Mouse (Mus musculus): ENCODE measurements at regions not wholly inside any gene's neighbourhood (a gene's known extent, or its start where the extent isn't known, plus 50 kb on each side); places are given as distances from the start of the nearest gene placed in this dataset.

- Histone ChIP-seq H3K27ac (ENCODE audit: insufficient read depth, low read depth, low read length, poor library complexity, severe bottlenecking) (no peak overlapping the region), H3K4me1 (ENCODE audit: control insufficient read depth in 2 of 2, insufficient read depth in 2 of 2, low read length in 2 of 2, poor library complexity in 1 of 2) (peaks cover 0 to 1% of the 10 kb centered on the region in 2 experiments; a peak in 1 of 4 replicates), H3K9ac (ENCODE audit: insufficient read depth, low read depth, low read length, poor library complexity, severe bottlenecking) (no peak overlapping the region), H3K4me3 (ENCODE audit: insufficient read depth in 1 of 2, low read depth in 1 of 2, low read length in 2 of 2, poor library complexity in 1 of 2, severe bottlenecking in 1 of 2) (no peak overlapping the region), H3K36me3 (ENCODE audit: control insufficient read depth, insufficient read depth, low read length, poor library complexity, severe bottlenecking) (no peaks in the 10 kb centered on the region), H3K9me3 (ENCODE audit: control insufficient read depth, insufficient read depth, low read depth, low read length) (no peaks in the 10 kb centered on the region)
- in situ Hi-C loops (cut with MboI; ENCODE audit: low sequenced_read_pairs in 2 of 2, unreplicated experiment in 2 of 2), result no loop called here
- no peak for TF ChIP-seq HCFC1 (IDR thresholded peaks at IDR 0.05; ENCODE audit: borderline replicate concordance, insufficient read depth, low read length)
- TF ChIP-seq MAFK (IDR thresholded peaks at IDR 0.05; ENCODE audit: insufficient read depth, low read depth, low read length), result no peak
- TF ChIP-seq ZNF384 (IDR thresholded peaks at IDR 0.05; ENCODE audit: low read depth, low read length), result no peak
- DNase-seq (ENCODE audit: low read depth, low spot score), result no peak
Measured at GRCm38 (mm10) chr11:117568606-117568991, 84.4 kb downstream of the Gm11733 start.

- Histone ChIP-seq H3K9me3 (ENCODE audit: control insufficient read depth, insufficient read depth, low read depth, low read length) (no peaks in the 10 kb centered on the region), H3K27ac (ENCODE audit: insufficient read depth, low read depth, low read length, poor library complexity, severe bottlenecking) (no peak overlapping the region), H3K36me3 (ENCODE audit: control insufficient read depth, insufficient read depth, low read length, poor library complexity, severe bottlenecking) (no peaks in the 10 kb centered on the region), H3K4me3 (ENCODE audit: insufficient read depth in 1 of 2, low read depth in 1 of 2, low read length in 2 of 2, poor library complexity in 1 of 2, severe bottlenecking in 1 of 2) (no peak overlapping the region), H3K4me1 (ENCODE audit: control insufficient read depth in 2 of 2, insufficient read depth in 2 of 2, low read length in 2 of 2, poor library complexity in 1 of 2) (peaks cover 0 to 6% of the 10 kb centered on the region in 2 experiments; a peak in 1 of 4 replicates), H3K9ac (ENCODE audit: insufficient read depth, low read depth, low read length, poor library complexity, severe bottlenecking) (no peak overlapping the region)
- no peak for DNase-seq (ENCODE audit: low read depth, low spot score)
- in situ Hi-C loops (cut with MboI; ENCODE audit: low sequenced_read_pairs in 2 of 2, unreplicated experiment in 2 of 2), result no loop called here
- TF ChIP-seq CHD2 (IDR thresholded peaks at IDR 0.05; ENCODE audit: low read depth, low read length) (no peak), ZNF384 (IDR thresholded peaks at IDR 0.05; ENCODE audit: low read depth, low read length) (no peak), HCFC1 (IDR thresholded peaks at IDR 0.05; ENCODE audit: borderline replicate concordance, insufficient read depth, low read length) (no peak), MAFK (IDR thresholded peaks at IDR 0.05; ENCODE audit: insufficient read depth, low read depth, low read length) (no peak), ZC3H11A (IDR thresholded peaks at IDR 0.05; ENCODE audit: borderline replicate concordance, low read depth, low read length) (no peak)
Measured at GRCm38 (mm10) chr11:117569566-117570101, 84.5 kb upstream of the Tnrc6c start.

DNA sequence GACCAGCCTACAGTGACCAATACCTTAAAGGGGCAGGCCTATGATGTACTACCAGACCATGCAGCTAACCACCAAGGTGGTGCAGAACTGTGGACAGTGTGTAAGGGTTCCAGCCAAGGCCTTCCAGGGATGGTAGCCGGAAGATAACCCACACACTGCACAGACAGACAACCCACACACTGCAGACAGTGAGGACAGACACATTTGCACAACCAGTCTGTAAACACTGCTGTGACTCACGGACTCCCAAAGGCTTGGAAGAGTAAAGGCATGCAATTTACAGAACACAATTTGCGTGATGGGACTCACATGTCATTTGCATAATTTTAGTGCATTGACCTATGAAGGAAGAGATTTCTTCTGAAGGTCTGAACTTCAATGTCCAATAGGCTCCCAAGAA is 82.2 kb upstream of the Tnrc6c start:
- H3K36me3 ChIP-seq (ENCODE audit: control insufficient read depth, insufficient read depth, low read length, poor library complexity, severe bottlenecking), result no peaks in the 10 kb centered on the region
- TF ChIP-seq CHD2 (IDR thresholded peaks at IDR 0.05; ENCODE audit: low read depth, low read length), result no peak
- no peak for TF ChIP-seq ZC3H11A (IDR thresholded peaks at IDR 0.05; ENCODE audit: borderline replicate concordance, low read depth, low read length)
- no peak for TF ChIP-seq HCFC1 (IDR thresholded peaks at IDR 0.05; ENCODE audit: borderline replicate concordance, insufficient read depth, low read length)
- no peak for TF ChIP-seq MAFK (IDR thresholded peaks at IDR 0.05; ENCODE audit: insufficient read depth, low read depth, low read length)
- TF ChIP-seq ZNF384 (IDR thresholded peaks at IDR 0.05; ENCODE audit: low read depth, low read length), result no peak
- in situ Hi-C loops (cut with MboI; ENCODE audit: low sequenced_read_pairs in 2 of 2, unreplicated experiment in 2 of 2), result no loop called here
- H3K4me1 ChIP-seq (ENCODE audit: control insufficient read depth in 2 of 2, insufficient read depth in 2 of 2, low read length in 2 of 2, poor library complexity in 1 of 2), result peaks cover 0 to 6% of the 10 kb centered on the region in 2 experiments; a peak in 1 of 4 replicates
- H3K9me3 ChIP-seq (ENCODE audit: control insufficient read depth, insufficient read depth, low read depth, low read length), result no peaks in the 10 kb centered on the region
- H3K27ac ChIP-seq (ENCODE audit: insufficient read depth, low read depth, low read length, poor library complexity, severe bottlenecking), result no peak overlapping the region
- H3K9ac ChIP-seq (ENCODE audit: insufficient read depth, low read depth, low read length, poor library complexity, severe bottlenecking), result no peak overlapping the region
- no peak overlapping the region for H3K4me3 ChIP-seq (ENCODE audit: insufficient read depth in 1 of 2, low read depth in 1 of 2, low read length in 2 of 2, poor library complexity in 1 of 2, severe bottlenecking in 1 of 2)
- DNase-seq (ENCODE audit: low read depth, low spot score), result no peak

DNA sequence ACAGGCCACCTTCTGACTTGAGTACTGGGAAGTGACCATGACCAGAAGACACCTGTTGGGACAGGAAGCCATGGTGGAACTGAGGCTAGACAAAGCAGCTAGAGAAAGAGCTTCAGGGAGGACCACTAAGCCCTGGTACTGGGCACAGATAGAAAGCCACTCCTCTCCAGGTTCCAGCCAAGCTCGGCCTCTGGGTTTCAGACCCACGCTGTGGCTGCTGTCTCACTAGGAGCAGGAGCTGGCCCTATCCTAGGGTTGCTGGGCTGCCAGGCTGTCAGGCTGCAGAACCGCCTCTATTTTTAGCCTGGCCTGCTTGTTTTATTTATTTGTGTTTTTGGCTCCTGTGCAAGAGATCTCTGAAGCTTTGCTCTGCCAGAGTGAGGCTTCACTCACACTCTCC is 79.4 kb upstream of the Tnrc6c start:
- in situ Hi-C loops (cut with MboI; ENCODE audit: low sequenced_read_pairs in 2 of 2, unreplicated experiment in 2 of 2), result no loop called here
- Histone ChIP-seq H3K36me3 (ENCODE audit: control insufficient read depth, insufficient read depth, low read length, poor library complexity, severe bottlenecking) (no peaks in the 10 kb centered on the region), H3K27ac (ENCODE audit: insufficient read depth, low read depth, low read length, poor library complexity, severe bottlenecking) (no peak overlapping the region), H3K4me3 (ENCODE audit: insufficient read depth in 1 of 2, low read depth in 1 of 2, low read length in 2 of 2, poor library complexity in 1 of 2, severe bottlenecking in 1 of 2) (no peak overlapping the region), H3K9ac (ENCODE audit: insufficient read depth, low read depth, low read length, poor library complexity, severe bottlenecking) (no peak overlapping the region), H3K9me3 (ENCODE audit: control insufficient read depth, insufficient read depth, low read depth, low read length) (no peaks in the 10 kb centered on the region), H3K4me1 (ENCODE audit: control insufficient read depth in 2 of 2, insufficient read depth in 2 of 2, low read length in 2 of 2, poor library complexity in 1 of 2) (peaks cover 0 to 6% of the 10 kb centered on the region in 2 experiments; a peak in 1 of 4 replicates)
- DNase-seq (ENCODE audit: low read depth, low spot score), result no peak
- TF ChIP-seq HCFC1 (IDR thresholded peaks at IDR 0.05; ENCODE audit: borderline replicate concordance, insufficient read depth, low read length), result no peak
- no peak for TF ChIP-seq CHD2 (IDR thresholded peaks at IDR 0.05; ENCODE audit: low read depth, low read length)

- no peak overlapping the region for H3K9ac ChIP-seq (ENCODE audit: insufficient read depth, low read depth, low read length, poor library complexity, severe bottlenecking)
- no peaks in the 10 kb centered on the region for H3K36me3 ChIP-seq (ENCODE audit: control insufficient read depth, insufficient read depth, low read length, poor library complexity, severe bottlenecking)
- H3K27ac ChIP-seq (ENCODE audit: insufficient read depth, low read depth, low read length, poor library complexity, severe bottlenecking), result no peak overlapping the region
- no peak for TF ChIP-seq MAFK (IDR thresholded peaks at IDR 0.05; ENCODE audit: insufficient read depth, low read depth, low read length)
- DNase-seq (ENCODE audit: low read depth, low spot score), result no peak
- in situ Hi-C loops (cut with MboI; ENCODE audit: low sequenced_read_pairs in 2 of 2, unreplicated experiment in 2 of 2), result no loop called here
- H3K4me1 ChIP-seq (ENCODE audit: control insufficient read depth in 2 of 2, insufficient read depth in 2 of 2, low read length in 2 of 2, poor library complexity in 1 of 2), result no peaks in the 10 kb centered on the region
- no peaks in the 10 kb centered on the region for H3K9me3 ChIP-seq (ENCODE audit: control insufficient read depth, insufficient read depth, low read depth, low read length)
- H3K4me3 ChIP-seq (ENCODE audit: insufficient read depth in 1 of 2, low read depth in 1 of 2, low read length in 2 of 2, poor library complexity in 1 of 2, severe bottlenecking in 1 of 2), result no peak overlapping the region
Measured at GRCm38 (mm10) chr11:117579121-117579520, 75.0 kb upstream of the Tnrc6c start.

All from ES-E14 (cell line).